Mouse (Mus musculus): ENCODE results near the gene Htr5a. TPM values are rescaled to one million over a fixed set of nuclear protein-coding genes. Genes with fewer than 3 reads are reported as not detected.

Gene Htr5a
- total and polyA plus RNA-seq, 2 experiments from 2014 or later = 1.6 to 12.3 TPM

- Histone ChIP-seq H3K36me3 (ENCODE audit: insufficient read depth, low read length) (no peaks in the 10 kb centered on the region), H3K9me3 (ENCODE audit: low read length) (no peaks in the 10 kb centered on the region), H3K9ac (replicated peaks; ENCODE audit: low read length, poor library complexity, severe bottlenecking) (no peak overlapping the region), H3K4me3 (ENCODE audit: low read depth, low read length) (no peak overlapping the region), H3K27me3 (ENCODE audit: insufficient read depth, low read length) (no peaks in the 10 kb centered on the region), H3K27ac (ENCODE audit: low read depth, low read length) (no peak overlapping the region), H3K4me1 (ENCODE audit: insufficient read depth, low read length) (peaks cover 3% of the 10 kb centered on the region; the same call in 1 of the 2 replicates), H3K4me2 (ENCODE audit: low read depth, low read length, poor library complexity, severe bottlenecking) (no peak overlapping the region)
- WGBS = 62% methylated on average over 4 of the region's 4 CpGs
- ATAC-seq (ENCODE audit: low FRiP score) (no peak), DNase-seq (ENCODE audit: low spot score) (no peak)
- no peak for TF ChIP-seq CTCF (IDR thresholded peaks at IDR 0.05)
These were observed 33.6 kb downstream of the Htr5a start for GRCm38 (mm10) chr5:27875341-27876105.

- Histone ChIP-seq H3K36me3 (ENCODE audit: insufficient read depth, low read length) (no peaks in the 10 kb centered on the region), H3K9me3 (ENCODE audit: low read length) (no peaks in the 10 kb centered on the region), H3K9ac (replicated peaks; ENCODE audit: low read length, poor library complexity, severe bottlenecking) (no peak overlapping the region), H3K4me1 (ENCODE audit: insufficient read depth, low read length) (peaks cover 2% of the 10 kb centered on the region; the same call in 1 of the 2 replicates), H3K27ac (ENCODE audit: low read depth, low read length) (no peak overlapping the region), H3K27me3 (ENCODE audit: insufficient read depth, low read length) (no peaks in the 10 kb centered on the region), H3K4me3 (ENCODE audit: low read depth, low read length) (no peak overlapping the region), H3K4me2 (ENCODE audit: low read depth, low read length, poor library complexity, severe bottlenecking) (no peak overlapping the region)
- TF ChIP-seq CTCF (IDR thresholded peaks at IDR 0.05) = no peak
- WGBS = 80% methylated on average over 5 of the region's 5 CpGs
- no peak for DNase-seq (ENCODE audit: low spot score)
- no peak for ATAC-seq (ENCODE audit: low FRiP score)
These were observed 36.4 kb downstream of the Htr5a start for GRCm38 (mm10) chr5:27878356-27878755.

GRCm38 (mm10) chr5:27879726-27880125, 37.8 kb downstream of the Htr5a start:
- 81% methylated on average over 3 of the region's 3 CpGs for WGBS
- ATAC-seq (ENCODE audit: low FRiP score) (no peak), DNase-seq (ENCODE audit: low spot score) (no peak)

GRCm38 (mm10) chr5:27880329-27881036, 38.5 kb downstream of the Htr5a start:
- H3K4me3 ChIP-seq (ENCODE audit: low read depth, low read length) = no peak overlapping the region
- H3K9ac ChIP-seq (replicated peaks; ENCODE audit: low read length, poor library complexity, severe bottlenecking) = no peak overlapping the region
- DNase-seq (ENCODE audit: low spot score) (no peak), ATAC-seq (ENCODE audit: low FRiP score) (no peak)
- H3K4me1 ChIP-seq (ENCODE audit: insufficient read depth, low read length) = no peaks in the 10 kb centered on the region
- H3K4me2 ChIP-seq (ENCODE audit: low read depth, low read length, poor library complexity, severe bottlenecking) = no peak overlapping the region
- H3K9me3 ChIP-seq (ENCODE audit: low read length) = no peaks in the 10 kb centered on the region
- H3K27me3 ChIP-seq (ENCODE audit: insufficient read depth, low read length) = no peaks in the 10 kb centered on the region
- no peak for TF ChIP-seq CTCF (IDR thresholded peaks at IDR 0.05)
- no peaks in the 10 kb centered on the region for H3K36me3 ChIP-seq (ENCODE audit: insufficient read depth, low read length)
- H3K27ac ChIP-seq (ENCODE audit: low read depth, low read length) = no peak overlapping the region
- WGBS = 63% methylated on average over 3 of the region's 3 CpGs

More at GRCm38 (mm10) chr5:27879726-27880125, 37.8 kb downstream of the Htr5a start:
- no peak overlapping the region for H3K4me2 ChIP-seq (ENCODE audit: low read depth, low read length, poor library complexity, severe bottlenecking)
- H3K4me1 ChIP-seq (ENCODE audit: insufficient read depth, low read length) = no peaks in the 10 kb centered on the region
- no peak overlapping the region for H3K9ac ChIP-seq (replicated peaks; ENCODE audit: low read length, poor library complexity, severe bottlenecking)
- H3K9me3 ChIP-seq (ENCODE audit: low read length) = no peaks in the 10 kb centered on the region
- H3K4me3 ChIP-seq (ENCODE audit: low read depth, low read length) = no peak overlapping the region
- no peaks in the 10 kb centered on the region for H3K36me3 ChIP-seq (ENCODE audit: insufficient read depth, low read length)
- no peak for TF ChIP-seq CTCF (IDR thresholded peaks at IDR 0.05)
- no peaks in the 10 kb centered on the region for H3K27me3 ChIP-seq (ENCODE audit: insufficient read depth, low read length)
- H3K27ac ChIP-seq (ENCODE audit: low read depth, low read length) = no peak overlapping the region

- no peak overlapping the region for H3K27ac ChIP-seq (ENCODE audit: low read depth, low read length)
- no peaks in the 10 kb centered on the region for H3K4me1 ChIP-seq (ENCODE audit: insufficient read depth, low read length)
- no peak for TF ChIP-seq CTCF (IDR thresholded peaks at IDR 0.05)
- DNase-seq (ENCODE audit: low spot score) (no peak), ATAC-seq (ENCODE audit: low FRiP score) (no peak)
- no peak overlapping the region for H3K9ac ChIP-seq (replicated peaks; ENCODE audit: low read length, poor library complexity, severe bottlenecking)
- no peak overlapping the region for H3K4me2 ChIP-seq (ENCODE audit: low read depth, low read length, poor library complexity, severe bottlenecking)
- no peaks in the 10 kb centered on the region for H3K36me3 ChIP-seq (ENCODE audit: insufficient read depth, low read length)
- H3K9me3 ChIP-seq (ENCODE audit: low read length) = no peaks in the 10 kb centered on the region
- H3K4me3 ChIP-seq (ENCODE audit: low read depth, low read length) = no peak overlapping the region
- WGBS = 75% methylated on average over 2 of the region's 2 CpGs
- H3K27me3 ChIP-seq (ENCODE audit: insufficient read depth, low read length) = no peaks in the 10 kb centered on the region
These were observed 39.3 kb downstream of the Htr5a start for GRCm38 (mm10) chr5:27881261-27881660.

- Histone ChIP-seq H3K36me3 (ENCODE audit: insufficient read depth, low read length) (no peaks in the 10 kb centered on the region), H3K4me2 (ENCODE audit: low read depth, low read length, poor library complexity, severe bottlenecking) (no peak overlapping the region), H3K27me3 (ENCODE audit: insufficient read depth, low read length) (no peaks in the 10 kb centered on the region), H3K27ac (ENCODE audit: low read depth, low read length) (no peak overlapping the region), H3K9me3 (ENCODE audit: low read length) (0 out of 2 replicates have a peak, but pooled peaks cover 6% of the 10 kb centered on the region), H3K9ac (replicated peaks; ENCODE audit: low read length, poor library complexity, severe bottlenecking) (no peak overlapping the region), H3K4me3 (ENCODE audit: low read depth, low read length) (no peak overlapping the region), H3K4me1 (ENCODE audit: insufficient read depth, low read length) (no peaks in the 10 kb centered on the region)
- DNase-seq (ENCODE audit: low spot score) = no peak
- no peak for ATAC-seq (ENCODE audit: low FRiP score)
- TF ChIP-seq CTCF (IDR thresholded peaks at IDR 0.05) = no peak
- 91% methylated on average over 3 of the region's 3 CpGs for WGBS
These were observed 46.1 kb downstream of the Htr5a start for GRCm38 (mm10) chr5:27888080-27888479.

All from midbrain, postnatal 0 days (tissue).